Mouse (Mus musculus): Measurements from ENCODE around the gene Tmem263.

DNA sequence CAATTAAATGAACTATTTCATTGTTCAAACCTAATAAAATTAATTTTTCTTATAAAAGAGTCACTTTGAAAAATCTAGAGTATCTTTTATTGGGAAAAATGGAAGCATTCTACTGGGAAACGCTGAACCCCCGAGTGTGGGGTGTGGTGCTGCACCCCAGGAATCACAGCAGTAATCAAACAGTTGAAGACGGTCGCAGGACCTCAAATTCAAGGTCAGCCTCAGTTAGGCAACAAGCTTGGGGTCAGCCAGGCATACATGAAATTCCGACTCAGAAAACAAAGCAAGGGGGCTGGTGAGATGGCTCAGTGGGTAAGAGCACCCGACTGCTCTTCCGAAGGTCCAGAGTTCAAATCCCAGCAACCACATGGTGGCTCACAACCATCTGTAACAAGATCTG lies 55.0 kb downstream of the Tmem263 start:
- TF ChIP-seq CTCF (IDR thresholded peaks at IDR 0.05; ENCODE audit: low read depth) (no peak), EP300 (IDR thresholded peaks at IDR 0.05; ENCODE audit: low read depth) (no peak)

All from liver, embryonic 14.5 days (tissue).